Mouse (Mus musculus) embryonic facial prominence, embryonic 11.5 days (tissue): ENCODE measurements around the gene Clasp1. TPM values are rescaled to one million over a fixed set of nuclear protein-coding genes. Genes with fewer than 3 reads are reported as not detected.
A peak's percentile ranks its signal among the peaks of the same experiment; 100 is the strongest.

Experiments used
- ATAC-seq: fragments of 200-750 bp; cut with Nextera tagmentation; replicated peaks from 2 replicates; pipeline ENCODE4 v1.8.0; 2017; ENCODE audit warnings: low read depth; ENCODE audit not compliant: insufficient number of reproducible peaks, low FRiP score, low TSS enrichment
- DNase-seq: peaks from one replicate; pipeline ENCODE4 v3.0.0-alpha.2; 2015; ENCODE audit warnings: low spot score
- H3K27ac ChIP-seq: fragments of 300-500 bp; sonication (generic); replicated peaks from 2 replicates; pipeline ENCODE4 v1.5.1; 2014; ENCODE audit warnings: mild to moderate bottlenecking, low read depth, low read length, control low read depth
- H3K27me3 ChIP-seq: fragments of 300-500 bp; sonication (generic); 2 replicates; pipeline ENCODE4 v1.6.1; 2014; ENCODE audit warnings: mild to moderate bottlenecking, low read length, moderate library complexity, mixed read lengths; ENCODE audit not compliant: control insufficient read depth, insufficient read depth
- H3K36me3 ChIP-seq: fragments of 300-500 bp; sonication (generic); replicated peaks from 2 replicates; pipeline ENCODE4 v1.6.1; 2014; ENCODE audit warnings: low read depth, mild to moderate bottlenecking, low read length, moderate library complexity, mixed read lengths; ENCODE audit not compliant: control insufficient read depth, insufficient read depth
- H3K4me1 ChIP-seq: fragments of 300-500 bp; sonication (generic); 2 replicates; pipeline ENCODE4 v1.6.1; 2014; ENCODE audit warnings: low read length, mixed read lengths; ENCODE audit not compliant: control insufficient read depth, insufficient read depth
- H3K4me2 ChIP-seq: fragments of 300-500 bp; sonication (generic); 2 replicates; pipeline ENCODE4 v1.6.1; 2014; ENCODE audit warnings: low read depth, mild to moderate bottlenecking, control low read depth, low read length, moderate library complexity
- H3K4me3 ChIP-seq: fragments of 300-500 bp; sonication (generic); 2 replicates; pipeline ENCODE4 v1.5.1; 2014; ENCODE audit warnings: low read depth, low read length, control low read depth
- H3K9ac ChIP-seq: fragments of 300-500 bp; sonication (generic); replicated peaks from 2 replicates; pipeline ENCODE4 v1.6.1; 2014; ENCODE audit warnings: mild to moderate bottlenecking, control low read depth, low read length
- H3K9me3 ChIP-seq: fragments of 300-500 bp; sonication (generic); replicated peaks from 2 replicates; pipeline ENCODE4 v1.6.1; 2016; ENCODE audit warnings: mild to moderate bottlenecking, low read length, inconsistent platforms, mixed read lengths; ENCODE audit not compliant: control insufficient read depth
- WGBS: fragments of 180-500 bp; shearing (Covaris S2); extraction: QIAGEN DNeasy Blood & Tissue Kit; methylation state at CpG from one replicate; pipeline ENCODE4 v1.1.7; 2014; 5-methylcytosine and 5-hydroxymethylcytosine counted together
- polyA plus RNA-seq: library from polyadenylated mRNA; unstranded; fragments of >200 nt; fragmentation: Nextera tagmentation; extraction: Ambion mirVana; gene quantifications from 2 replicates; pipeline ENCODE4 v1.2.1, GENCODE M21; 2014

Clasp1 gene
- polyA plus RNA-seq, 1 experiment from 2014 or later, result 57.7 TPM

- H3K4me3 ChIP-seq, result no peak overlapping the region
- H3K9ac ChIP-seq, result no peak overlapping the region
- no peaks in the 10 kb centered on the region for H3K27me3 ChIP-seq
- 90% methylated on average over 6 of the region's 6 CpGs for WGBS
- no peaks in the 10 kb centered on the region for H3K4me1 ChIP-seq
- no peak overlapping the region for H3K4me2 ChIP-seq
- H3K36me3 ChIP-seq, result no peaks in the 10 kb centered on the region
- H3K27ac ChIP-seq, result no peak overlapping the region
- no peaks in the 10 kb centered on the region for H3K9me3 ChIP-seq
- DNase-seq (no peak), ATAC-seq (no peak)
These were observed 39.7 kb downstream of the Clasp1 start for GRCm38 (mm10) chr1:118428354-118429084.

- H3K4me1 ChIP-seq, result no peaks in the 10 kb centered on the region
- no peak for DNase-seq
- no peaks in the 10 kb centered on the region for H3K9me3 ChIP-seq
- H3K9ac ChIP-seq, result no peak overlapping the region
- H3K4me2 ChIP-seq, result no peak overlapping the region
- H3K4me3 ChIP-seq, result no peak overlapping the region
- H3K27me3 ChIP-seq, result no peaks in the 10 kb centered on the region
- no peaks in the 10 kb centered on the region for H3K36me3 ChIP-seq
- WGBS, result 93% methylated on average over 4 of the region's 4 CpGs
- ATAC-seq, result no peak
- no peak overlapping the region for H3K27ac ChIP-seq
These were observed 42.7 kb downstream of the Clasp1 start for GRCm38 (mm10) chr1:118431548-118431947.

- H3K4me2 ChIP-seq, result no peak overlapping the region
- no peaks in the 10 kb centered on the region for H3K4me1 ChIP-seq
- H3K27ac ChIP-seq, result no peak overlapping the region
- no peak overlapping the region for H3K4me3 ChIP-seq
- H3K27me3 ChIP-seq, result no peaks in the 10 kb centered on the region
- no peak overlapping the region for H3K9ac ChIP-seq
- WGBS, result 70% methylated on average over 10 of the region's 10 CpGs
- no peaks in the 10 kb centered on the region for H3K36me3 ChIP-seq
- ATAC-seq, result peak; percentile 69; the same call in 1 of the 2 replicates
- no peak for DNase-seq
- no peaks in the 10 kb centered on the region for H3K9me3 ChIP-seq
These were observed 46.2 kb downstream of the Clasp1 start for GRCm38 (mm10) chr1:118435001-118435473.

GRCm38 (mm10) chr1:118437856-118438255, 49.0 kb downstream of the Clasp1 start:
- H3K9ac ChIP-seq, result no peak overlapping the region
- H3K27ac ChIP-seq, result no peak overlapping the region
- H3K4me1 ChIP-seq, result no peaks in the 10 kb centered on the region
- no peak overlapping the region for H3K4me2 ChIP-seq
- 95% methylated on average over 4 of the region's 4 CpGs for WGBS
- no peaks in the 10 kb centered on the region for H3K36me3 ChIP-seq
- H3K9me3 ChIP-seq, result no peaks in the 10 kb centered on the region
- no peak overlapping the region for H3K4me3 ChIP-seq
- no peak for ATAC-seq
- no peak for DNase-seq
- no peaks in the 10 kb centered on the region for H3K27me3 ChIP-seq

GRCm38 (mm10) chr1:118438332-118438731, 49.5 kb downstream of the Clasp1 start:
- H3K27ac ChIP-seq, result no peak overlapping the region
- no peaks in the 10 kb centered on the region for H3K27me3 ChIP-seq
- H3K9ac ChIP-seq, result no peak overlapping the region
- no peak overlapping the region for H3K4me3 ChIP-seq
- ATAC-seq (no peak), DNase-seq (no peak)
- H3K9me3 ChIP-seq, result no peaks in the 10 kb centered on the region
- H3K4me2 ChIP-seq, result no peak overlapping the region
- H3K4me1 ChIP-seq, result no peaks in the 10 kb centered on the region
- no peaks in the 10 kb centered on the region for H3K36me3 ChIP-seq

GRCm38 (mm10) chr1:118440547-118440946, 51.7 kb downstream of the Clasp1 start:
- no peak for ATAC-seq
- 96% methylated on average over 1 of the region's 1 CpGs for WGBS
- H3K27me3 ChIP-seq, result no peaks in the 10 kb centered on the region
- no peak overlapping the region for H3K4me3 ChIP-seq
- H3K27ac ChIP-seq, result no peak overlapping the region
- no peak overlapping the region for H3K4me2 ChIP-seq
- no peak for DNase-seq
- H3K36me3 ChIP-seq, result no peaks in the 10 kb centered on the region
- H3K9me3 ChIP-seq, result no peaks in the 10 kb centered on the region
- no peaks in the 10 kb centered on the region for H3K4me1 ChIP-seq
- H3K9ac ChIP-seq, result no peak overlapping the region

GRCm38 (mm10) chr1:118444420-118444819, 55.6 kb downstream of the Clasp1 start:
- Histone ChIP-seq H3K9me3 (no peaks in the 10 kb centered on the region), H3K4me2 (no peak overlapping the region), H3K4me3 (no peak overlapping the region), H3K9ac (no peak overlapping the region), H3K27me3 (no peaks in the 10 kb centered on the region), H3K27ac (no peak overlapping the region), H3K4me1 (no peaks in the 10 kb centered on the region), H3K36me3 (no peaks in the 10 kb centered on the region)
- ATAC-seq, result peak; percentile 31; the same call in 1 of the 2 replicates
- 83% methylated on average over 7 of the region's 7 CpGs for WGBS
- DNase-seq, result no peak

GRCm38 (mm10) chr1:118444988-118445387, 56.1 kb downstream of the Clasp1 start:
- Histone ChIP-seq H3K4me1 (no peaks in the 10 kb centered on the region), H3K9ac (no peak overlapping the region), H3K4me2 (no peak overlapping the region), H3K27ac (no peak overlapping the region), H3K4me3 (no peak overlapping the region), H3K36me3 (no peaks in the 10 kb centered on the region), H3K27me3 (no peaks in the 10 kb centered on the region), H3K9me3 (no peaks in the 10 kb centered on the region)
- 48% methylated on average over 3 of the region's 3 CpGs for WGBS
- no peak for ATAC-seq
- DNase-seq, result no peak
